Mouse (Mus musculus): ENCODE results near the gene Caln1. TPM values are rescaled to one million over a fixed set of nuclear protein-coding genes. Genes with fewer than 3 reads are reported as not detected.

Caln1 gene
- polyA plus RNA-seq, 1 experiment from 2014 or later, result not detected

- Histone ChIP-seq H3K9ac (ENCODE audit: low read length) (no peak overlapping the region), H3K4me1 (replicated peaks; ENCODE audit: control insufficient read depth, insufficient read depth, low read length) (no peaks in the 10 kb centered on the region), H3K9me3 (ENCODE audit: control insufficient read depth, low read length) (no peaks in the 10 kb centered on the region), H3K4me3 (ENCODE audit: low read depth, low read length) (no peak overlapping the region), H3K4me2 (ENCODE audit: low read length) (no peak overlapping the region), H3K27me3 (replicated peaks; ENCODE audit: control insufficient read depth, insufficient read depth, low read length) (no peaks in the 10 kb centered on the region), H3K36me3 (ENCODE audit: control insufficient read depth, insufficient read depth, low read length) (no peaks in the 10 kb centered on the region), H3K27ac (ENCODE audit: low read depth) (no peak overlapping the region)
- WGBS, result 42% methylated on average over 5 of the region's 6 CpGs
- DNase-seq (ENCODE audit: low spot score) (no peak), ATAC-seq (replicated peaks; ENCODE audit: low FRiP score, low TSS enrichment, low read depth) (no peak)
Observed at GRCm38 (mm10) chr5:130859736-130860135, 490.5 kb downstream of the Caln1 start.

- Histone ChIP-seq H3K4me2 (ENCODE audit: low read length) (no peak overlapping the region), H3K4me3 (ENCODE audit: low read depth, low read length) (no peak overlapping the region), H3K4me1 (replicated peaks; ENCODE audit: control insufficient read depth, insufficient read depth, low read length) (no peaks in the 10 kb centered on the region), H3K36me3 (ENCODE audit: control insufficient read depth, insufficient read depth, low read length) (no peaks in the 10 kb centered on the region), H3K9ac (ENCODE audit: low read length) (no peak overlapping the region), H3K27ac (ENCODE audit: low read depth) (no peak overlapping the region), H3K27me3 (replicated peaks; ENCODE audit: control insufficient read depth, insufficient read depth, low read length) (no peaks in the 10 kb centered on the region), H3K9me3 (ENCODE audit: control insufficient read depth, low read length) (no peaks in the 10 kb centered on the region)
- DNase-seq (ENCODE audit: low spot score) (peak; percentile 69), ATAC-seq (replicated peaks; ENCODE audit: low FRiP score, low TSS enrichment, low read depth) (no peak)
- 59% methylated on average over 5 of the region's 5 CpGs for WGBS
Observed at GRCm38 (mm10) chr5:130862302-130862701, 493.0 kb downstream of the Caln1 start.

- no peaks in the 10 kb centered on the region for H3K36me3 ChIP-seq (ENCODE audit: control insufficient read depth, insufficient read depth, low read length)
- H3K4me3 ChIP-seq (ENCODE audit: low read depth, low read length), result no peak overlapping the region
- no peaks in the 10 kb centered on the region for H3K4me1 ChIP-seq (replicated peaks; ENCODE audit: control insufficient read depth, insufficient read depth, low read length)
- ATAC-seq (replicated peaks; ENCODE audit: low FRiP score, low TSS enrichment, low read depth) (no peak), DNase-seq (ENCODE audit: low spot score) (no peak)
- H3K4me2 ChIP-seq (ENCODE audit: low read length), result no peak overlapping the region
- H3K9ac ChIP-seq (ENCODE audit: low read length), result no peak overlapping the region
- no peaks in the 10 kb centered on the region; the same call in 1 of the 2 replicates for H3K9me3 ChIP-seq (ENCODE audit: control insufficient read depth, low read length)
- no peaks in the 10 kb centered on the region for H3K27me3 ChIP-seq (replicated peaks; ENCODE audit: control insufficient read depth, insufficient read depth, low read length)
- H3K27ac ChIP-seq (ENCODE audit: low read depth), result no peak overlapping the region
- 88% methylated on average over 1 of the region's 1 CpGs for WGBS
Observed at GRCm38 (mm10) chr5:130869869-130870268, 500.6 kb downstream of the Caln1 start.

GRCm38 (mm10) chr5:130871086-130871485 lies 501.8 kb downstream of the Caln1 start:
- no peak overlapping the region for H3K27ac ChIP-seq (ENCODE audit: low read depth)
- no peaks in the 10 kb centered on the region for H3K27me3 ChIP-seq (replicated peaks; ENCODE audit: control insufficient read depth, insufficient read depth, low read length)
- no peak overlapping the region for H3K9ac ChIP-seq (ENCODE audit: low read length)
- no peaks in the 10 kb centered on the region for H3K4me1 ChIP-seq (replicated peaks; ENCODE audit: control insufficient read depth, insufficient read depth, low read length)
- WGBS, result 53% methylated on average over 8 of the region's 8 CpGs
- no peak overlapping the region for H3K4me3 ChIP-seq (ENCODE audit: low read depth, low read length)
- H3K9me3 ChIP-seq (ENCODE audit: control insufficient read depth, low read length), result no peaks in the 10 kb centered on the region; the same call in 1 of the 2 replicates
- DNase-seq (ENCODE audit: low spot score) (no peak), ATAC-seq (replicated peaks; ENCODE audit: low FRiP score, low TSS enrichment, low read depth) (no peak)
- H3K4me2 ChIP-seq (ENCODE audit: low read length), result no peak overlapping the region
- no peaks in the 10 kb centered on the region for H3K36me3 ChIP-seq (ENCODE audit: control insufficient read depth, insufficient read depth, low read length)

GRCm38 (mm10) chr5:130875391-130875790 lies 506.1 kb downstream of the Caln1 start:
- Histone ChIP-seq H3K9me3 (ENCODE audit: control insufficient read depth, low read length) (no peaks in the 10 kb centered on the region; the same call in 1 of the 2 replicates), H3K36me3 (ENCODE audit: control insufficient read depth, insufficient read depth, low read length) (no peaks in the 10 kb centered on the region), H3K4me2 (ENCODE audit: low read length) (no peak overlapping the region), H3K27me3 (replicated peaks; ENCODE audit: control insufficient read depth, insufficient read depth, low read length) (no peaks in the 10 kb centered on the region), H3K4me3 (ENCODE audit: low read depth, low read length) (no peak overlapping the region), H3K9ac (ENCODE audit: low read length) (no peak overlapping the region), H3K4me1 (replicated peaks; ENCODE audit: control insufficient read depth, insufficient read depth, low read length) (no peaks in the 10 kb centered on the region), H3K27ac (ENCODE audit: low read depth) (no peak overlapping the region)
- 93% methylated on average over 3 of the region's 3 CpGs for WGBS
- DNase-seq (ENCODE audit: low spot score) (no peak), ATAC-seq (replicated peaks; ENCODE audit: low FRiP score, low TSS enrichment, low read depth) (no peak)

GRCm38 (mm10) chr5:130880331-130880730 lies 511.1 kb downstream of the Caln1 start:
- H3K4me2 ChIP-seq (ENCODE audit: low read length), result no peak overlapping the region
- H3K27ac ChIP-seq (ENCODE audit: low read depth), result no peak overlapping the region
- no peaks in the 10 kb centered on the region for H3K36me3 ChIP-seq (ENCODE audit: control insufficient read depth, insufficient read depth, low read length)
- H3K4me3 ChIP-seq (ENCODE audit: low read depth, low read length), result no peak overlapping the region
- H3K27me3 ChIP-seq (replicated peaks; ENCODE audit: control insufficient read depth, insufficient read depth, low read length), result no peaks in the 10 kb centered on the region
- DNase-seq (ENCODE audit: low spot score) (no peak), ATAC-seq (replicated peaks; ENCODE audit: low FRiP score, low TSS enrichment, low read depth) (no peak)
- no peaks in the 10 kb centered on the region; the same call in 1 of the 2 replicates for H3K9me3 ChIP-seq (ENCODE audit: control insufficient read depth, low read length)
- 80% methylated on average over 5 of the region's 5 CpGs for WGBS
- no peak overlapping the region for H3K9ac ChIP-seq (ENCODE audit: low read length)
- no peaks in the 10 kb centered on the region for H3K4me1 ChIP-seq (replicated peaks; ENCODE audit: control insufficient read depth, insufficient read depth, low read length)

GRCm38 (mm10) chr5:130891735-130892134 lies 522.5 kb downstream of the Caln1 start:
- Histone ChIP-seq H3K4me3 (ENCODE audit: low read depth, low read length) (no peak overlapping the region), H3K9me3 (ENCODE audit: control insufficient read depth, low read length) (no peaks in the 10 kb centered on the region), H3K9ac (ENCODE audit: low read length) (no peak overlapping the region), H3K36me3 (ENCODE audit: control insufficient read depth, insufficient read depth, low read length) (no peaks in the 10 kb centered on the region), H3K27ac (ENCODE audit: low read depth) (no peak overlapping the region), H3K4me2 (ENCODE audit: low read length) (no peak overlapping the region), H3K27me3 (replicated peaks; ENCODE audit: control insufficient read depth, insufficient read depth, low read length) (no peaks in the 10 kb centered on the region), H3K4me1 (replicated peaks; ENCODE audit: control insufficient read depth, insufficient read depth, low read length) (no peaks in the 10 kb centered on the region)
- WGBS, result 62% methylated on average over 5 of the region's 5 CpGs
- ATAC-seq (replicated peaks; ENCODE audit: low FRiP score, low TSS enrichment, low read depth) (no peak), DNase-seq (ENCODE audit: low spot score) (no peak)

GRCm38 (mm10) chr5:130895991-130896390 lies 526.7 kb downstream of the Caln1 start:
- no peak for DNase-seq (ENCODE audit: low spot score)
- WGBS, result 94% methylated on average over 3 of the region's 3 CpGs
- H3K36me3 ChIP-seq (ENCODE audit: control insufficient read depth, insufficient read depth, low read length), result no peaks in the 10 kb centered on the region
- no peak overlapping the region for H3K4me2 ChIP-seq (ENCODE audit: low read length)
- H3K9me3 ChIP-seq (ENCODE audit: control insufficient read depth, low read length), result no peaks in the 10 kb centered on the region
- no peaks in the 10 kb centered on the region for H3K27me3 ChIP-seq (replicated peaks; ENCODE audit: control insufficient read depth, insufficient read depth, low read length)
- no peak overlapping the region for H3K27ac ChIP-seq (ENCODE audit: low read depth)
- no peaks in the 10 kb centered on the region for H3K4me1 ChIP-seq (replicated peaks; ENCODE audit: control insufficient read depth, insufficient read depth, low read length)
- H3K4me3 ChIP-seq (ENCODE audit: low read depth, low read length), result no peak overlapping the region
- ATAC-seq (replicated peaks; ENCODE audit: low FRiP score, low TSS enrichment, low read depth), result no peak
- H3K9ac ChIP-seq (ENCODE audit: low read length), result no peak overlapping the region
